Mouse (Mus musculus) ES-E14 (cell line): ENCODE results near the gene Abhd2. TPM values are rescaled to one million over a fixed set of nuclear protein-coding genes. Genes with fewer than 3 reads are reported as not detected.

Experiments
- DNase-seq: peaks from one replicate; pipeline ENCODE4 v3.0.0-alpha.2; 2013; ENCODE audit warnings: low read depth, low spot score
- H3K27ac ChIP-seq: 2 replicates; pipeline ENCODE4 v1.5.1; 2012; ENCODE audit warnings: low read depth, mild to moderate bottlenecking, low read length, moderate library complexity, mixed read lengths; ENCODE audit not compliant: poor library complexity, insufficient read depth, severe bottlenecking
- H3K36me3 ChIP-seq: 2 replicates; pipeline ENCODE4 v1.6.1; 2012; ENCODE audit warnings: mild to moderate bottlenecking, low read length, moderate library complexity, mixed read lengths; ENCODE audit not compliant: control insufficient read depth, poor library complexity, insufficient read depth, severe bottlenecking
- H3K4me1 ChIP-seq, 2 experiments: fragments of 150-350 bp in 1 of 2; sonication (generic) in 1 of 2; 2 replicates each; pipeline ENCODE4 v1.6.1; 2012; ENCODE audit warnings: low read length in 2 of 2, mild to moderate bottlenecking in 1 of 2, mixed read lengths in 1 of 2; ENCODE audit not compliant: control insufficient read depth in 2 of 2, insufficient read depth in 2 of 2, poor library complexity in 1 of 2
- H3K4me3 ChIP-seq, 2 experiments: fragments of 150-350 bp in 1 of 2; sonication (generic) in 1 of 2; 2 replicates each; pipeline ENCODE4 v1.5.1; 2012; ENCODE audit warnings: low read length in 2 of 2, low read depth in 1 of 2, mild to moderate bottlenecking in 1 of 2, mixed read lengths in 1 of 2; ENCODE audit not compliant: insufficient read depth in 1 of 2, poor library complexity in 1 of 2, severe bottlenecking in 1 of 2
- H3K9ac ChIP-seq: 2 replicates; pipeline ENCODE4 v1.6.1; 2012; ENCODE audit warnings: low read depth, mild to moderate bottlenecking, low read length, mixed read lengths; ENCODE audit not compliant: poor library complexity, insufficient read depth, severe bottlenecking
- H3K9me3 ChIP-seq: fragments of 150-350 bp; sonication (generic); 2 replicates; pipeline ENCODE4 v1.6.1; 2012; ENCODE audit warnings: low read depth, mild to moderate bottlenecking, low read length; ENCODE audit not compliant: control insufficient read depth, insufficient read depth
- CHD2 ChIP-seq: IDR thresholded peaks from 2 replicates; pipeline ENCODE4 v1.6.1; 2014; ENCODE audit warnings: mild to moderate bottlenecking, low read depth, low read length, inconsistent platforms
- HCFC1 ChIP-seq: IDR thresholded peaks from 2 replicates; pipeline ENCODE4 v1.6.1; 2012; ENCODE audit warnings: low read length, inconsistent platforms, borderline replicate concordance; ENCODE audit not compliant: insufficient read depth
- MAFK ChIP-seq: IDR thresholded peaks from 2 replicates; pipeline ENCODE4 v1.6.1; 2014; ENCODE audit warnings: mild to moderate bottlenecking, low read depth, low read length, inconsistent platforms; ENCODE audit not compliant: insufficient read depth
- ZC3H11A ChIP-seq: IDR thresholded peaks from 2 replicates; pipeline ENCODE4 v1.6.1; 2012; ENCODE audit warnings: low read depth, mild to moderate bottlenecking, inconsistent platforms, low read length, borderline replicate concordance
- ZNF384 ChIP-seq: IDR thresholded peaks from 2 replicates; pipeline ENCODE4 v1.6.1; 2012; ENCODE audit warnings: low read depth, low read length, inconsistent platforms
- in situ Hi-C, 2 experiments: fragments of 600-800 bp; cut with MboI; formaldehyde crosslinking; loops; one replicate each; pipeline ENCODE4 v1.15.1; 2025; ENCODE audit warnings: low sequenced_read_pairs in 2 of 2, inconsistent platforms in 1 of 2; ENCODE audit not compliant: unreplicated experiment in 2 of 2
- total RNA-seq: library from RNA; depleted of rRNA; stranded (reverse); fragments of 300-350 nt; gene quantifications from 2 replicates; pipeline ENCODE4 v1.2.3, GENCODE M21; 2012

Abhd2 gene
- total RNA-seq, 1 experiment, result 58.9 TPM

GRCm38 (mm10) chr7:79386422-79387133 lies 113.6 kb downstream of the Abhd2 start, which contains the start of gene Rlbp1:
TSS of gene Rlbp1 (minus strand) at chr7:79387048.
- H3K4me1 ChIP-seq, result peaks cover 17 to 22% of the 10 kb centered on the region in 2 experiments
- peak within 1 kb of the TSS; percentile 4 to 45 for H3K4me3 ChIP-seq
- H3K36me3 ChIP-seq, result no peaks in the 10 kb centered on the region
- TF ChIP-seq HCFC1, result no peak
- TF ChIP-seq ZC3H11A, result no peak
- TF ChIP-seq ZNF384, result no peak
- TF ChIP-seq CHD2, result no peak
- TF ChIP-seq MAFK, result no peak
- H3K9ac ChIP-seq, result peak within 1 kb of the TSS; percentile 54; the same call in 1 of the 2 replicates
- no peak for DNase-seq
- in situ Hi-C loops, result no loop called here
- no peaks in the 10 kb centered on the region for H3K9me3 ChIP-seq
- H3K27ac ChIP-seq, result peak within 1 kb of the TSS; percentile 55; the same call in 1 of the 2 replicates

GRCm38 (mm10) chr7:79387140-79387539 lies 114.1 kb downstream of the Abhd2 start:
- H3K36me3 ChIP-seq, result no peaks in the 10 kb centered on the region
- H3K4me3 ChIP-seq, result peak overlapping the region in 1 of 2 experiments; percentile 45; a peak in 2 of 4 replicates
- H3K9ac ChIP-seq, result peak overlapping the region; percentile 54; the same call in 1 of the 2 replicates
- peak overlapping the region; percentile 26; the same call in 1 of the 2 replicates for H3K27ac ChIP-seq
- H3K4me1 ChIP-seq, result peaks cover 17 to 22% of the 10 kb centered on the region in 2 experiments
- in situ Hi-C loops, result no loop called here
- TF ChIP-seq MAFK (no peak), HCFC1 (no peak), CHD2 (no peak), ZNF384 (no peak), ZC3H11A (no peak)
- H3K9me3 ChIP-seq, result no peaks in the 10 kb centered on the region
- DNase-seq, result no peak

GRCm38 (mm10) chr7:79387991-79388390 lies 115.0 kb downstream of the Abhd2 start:
- H3K36me3 ChIP-seq, result no peaks in the 10 kb centered on the region
- TF ChIP-seq ZC3H11A, result no peak
- no peak for TF ChIP-seq ZNF384
- TF ChIP-seq HCFC1, result no peak
- TF ChIP-seq CHD2, result no peak
- TF ChIP-seq MAFK, result no peak
- in situ Hi-C loops, result no loop called here
- DNase-seq, result no peak
- H3K27ac ChIP-seq, result peak overlapping the region; percentile 90
- peak overlapping the region; percentile 82 for H3K9ac ChIP-seq
- H3K4me1 ChIP-seq, result peaks cover 17 to 22% of the 10 kb centered on the region in 2 experiments
- H3K9me3 ChIP-seq, result no peaks in the 10 kb centered on the region
- H3K4me3 ChIP-seq, result peak overlapping the region; percentile 55 to 61

- Histone ChIP-seq H3K27ac (peak overlapping the region; percentile 68), H3K9ac (peak overlapping the region; percentile 7; the same call in 1 of the 2 replicates), H3K36me3 (no peaks in the 10 kb centered on the region), H3K4me1 (peaks cover 19 to 22% of the 10 kb centered on the region in 2 experiments), H3K4me3 (peak overlapping the region; percentile 5 to 55; a peak in 2 of 4 replicates), H3K9me3 (no peaks in the 10 kb centered on the region)
- in situ Hi-C loops, result no loop called here
- DNase-seq, result no peak
- TF ChIP-seq ZC3H11A (no peak), MAFK (peak; percentile 53)
Measured at GRCm38 (mm10) chr7:79388671-79389206, 115.7 kb downstream of the Abhd2 start.
